Mouse (Mus musculus): ENCODE data around the gene Mast4. TPM values are rescaled to one million over a fixed set of nuclear protein-coding genes. Genes with fewer than 3 reads are reported as not detected.

Mast4 gene
- 13.2 and 14.7 TPM in 2 replicates for polyA plus RNA-seq (2015; fragmentation: Nextera tagmentation; extraction: Ambion mirVana)

GRCm38 (mm10) chr13:103334392-103334686, at the start of gene Mast4:
Gene Mast4 (minus strand): TSS chr13:103334497.

GRCm38 (mm10) chr13:102693341-102693801, 640.9 kb downstream of the Mast4 start, which contains the start of gene Cd180:
Gene Cd180 (plus strand): TSS chr13:102693558.

All from skeletal muscle tissue, postnatal 0 days (tissue).